Mouse (Mus musculus) kidney, adult 2 months (tissue): ENCODE results near the gene Dennd1c. TPM values are rescaled to one million over a fixed set of nuclear protein-coding genes. Genes with fewer than 3 reads are reported as not detected.

Source experiments
- DNase-seq: peaks from one replicate; pipeline ENCODE4 v3.0.0; 2021
- H3K27ac ChIP-seq: fragments of 200-500 bp; 2 replicates; pipeline ENCODE4 v1.5.1; 2012; ENCODE audit warnings: low read depth, low read length, control low read depth, inconsistent platforms; ENCODE audit not compliant: insufficient read depth
- H3K27me3 ChIP-seq: fragments of 200-500 bp; replicated peaks from 2 replicates; pipeline ENCODE4 v1.6.1; 2012; ENCODE audit warnings: mild to moderate bottlenecking, moderate library complexity, low read length, inconsistent platforms; ENCODE audit not compliant: control insufficient read depth, insufficient read depth
- H3K36me3 ChIP-seq: fragments of 200-500 bp; 2 replicates; pipeline ENCODE4 v1.6.1; 2012; ENCODE audit warnings: mild to moderate bottlenecking, moderate library complexity, low read length, inconsistent platforms; ENCODE audit not compliant: control insufficient read depth, insufficient read depth
- H3K4me1 ChIP-seq: fragments of 200-500 bp; 2 replicates; pipeline ENCODE4 v1.6.1; 2011; ENCODE audit warnings: low read length; ENCODE audit not compliant: control insufficient read depth, insufficient read depth
- H3K4me3 ChIP-seq: fragments of 200-500 bp; 2 replicates; pipeline ENCODE4 v1.5.1; 2011; ENCODE audit warnings: mild to moderate bottlenecking, low read depth, low read length, control low read depth; ENCODE audit not compliant: insufficient read depth
- CTCF ChIP-seq: fragments of 200-500 bp; conservative IDR thresholded peaks from 2 replicates; pipeline ENCODE4 v1.5.1; 2011; ENCODE audit warnings: low read depth, mild to moderate bottlenecking, control low read depth, low read length, moderate library complexity, mixed read lengths; ENCODE audit not compliant: insufficient read depth, insufficient read length
- POLR2A ChIP-seq: fragments of 200-500 bp; IDR thresholded peaks from one replicate; pipeline ENCODE4 v1.6.1; 2011; ENCODE audit warnings: low read depth, low read length, control low read depth
- WGBS: fragments of 180-500 bp; shearing (Covaris S2); methylation state at CpG from one replicate; pipeline ENCODE4 v1.1.7; 2018; 5-methylcytosine and 5-hydroxymethylcytosine counted together
- polyA plus RNA-seq: library from polyadenylated mRNA; depleted of rRNA; stranded (reverse); fragments of >200 nt; gene quantifications from 2 replicates; pipeline ENCODE4 v1.2.3, GENCODE M21; 2012; rRNA removed

Gene Dennd1c
- polyA plus RNA-seq, 1 experiment, result 4.9 TPM

- no peak for DNase-seq
- no peaks in the 10 kb centered on the region for H3K27me3 ChIP-seq
- WGBS, result 97% methylated on average over 2 of the region's 2 CpGs
- no peak overlapping the region for H3K27ac ChIP-seq
- H3K36me3 ChIP-seq, result peaks cover 4% of the 10 kb centered on the region
- TF ChIP-seq CTCF (no peak), POLR2A (no peak)
- H3K4me3 ChIP-seq, result no peak overlapping the region
- no peaks in the 10 kb centered on the region for H3K4me1 ChIP-seq
These were observed 58.6 kb downstream of the Dennd1c start for GRCm38 (mm10) chr17:57019693-57020092.

Other genes starting within 250 kb of the Dennd1c start
- 4.8 and 6.2 TPM in 2 replicates for gene Rfx2, start 247.5 kb downstream of the Dennd1c start, polyA plus RNA-seq
- 0.05 TPM in 2 replicates for gene Acsbg2, start 204.1 kb downstream of the Dennd1c start, polyA plus RNA-seq
- gene 1700061G19Rik, start 203.0 kb downstream of the Dennd1c start, polyA plus RNA-seq, result 0.03 and 0.07 TPM in 2 replicates
- 30.1 and 37.9 TPM in 2 replicates for gene Mllt1, start 143.1 kb downstream of the Dennd1c start, polyA plus RNA-seq
- not detected in 2 replicates for gene Acer1, start 96.4 kb downstream of the Dennd1c start, polyA plus RNA-seq
- gene Clpp, start 88.2 kb downstream of the Dennd1c start, polyA plus RNA-seq, result 245 and 276 TPM in 2 replicates
- 54.4 and 59.2 TPM in 2 replicates for gene Alkbh7, start 81.2 kb downstream of the Dennd1c start, polyA plus RNA-seq
- gene Pspn, start 78.5 kb downstream of the Dennd1c start, polyA plus RNA-seq, result not detected in 2 replicates
- gene Gtf2f1, start 67.2 kb downstream of the Dennd1c start, polyA plus RNA-seq, result 22.0 and 25.1 TPM in 2 replicates
- 0.11 and 0.15 TPM in 2 replicates for gene Gm17949, start 67.0 kb downstream of the Dennd1c start, polyA plus RNA-seq
- gene Khsrp, start 47.0 kb downstream of the Dennd1c start, polyA plus RNA-seq, result 49.7 and 51.1 TPM in 2 replicates
- gene Slc25a41, start 36.9 kb downstream of the Dennd1c start, polyA plus RNA-seq, result 0.13 TPM in 1 of 2 replicates, not detected in the other
- gene Crb3, start 19.4 kb downstream of the Dennd1c start, polyA plus RNA-seq, result 110 and 124 TPM in 2 replicates
- gene Slc25a23, start 18.7 kb downstream of the Dennd1c start, polyA plus RNA-seq, result 121 and 124 TPM in 2 replicates
- 2.1 and 2.9 TPM in 2 replicates for gene Tubb4a, start 9.3 kb upstream of the Dennd1c start, polyA plus RNA-seq
- gene Tnfsf9, start 26.8 kb upstream of the Dennd1c start, polyA plus RNA-seq, result 1.6 and 2.5 TPM in 2 replicates
- gene Cd70, start 71.3 kb upstream of the Dennd1c start, polyA plus RNA-seq, result 0.13 TPM in 1 of 2 replicates, not detected in the other
- gene Tnfsf14, start 115.7 kb upstream of the Dennd1c start, polyA plus RNA-seq, result 0.35 and 0.44 TPM in 2 replicates
- gene C3, start 149.6 kb upstream of the Dennd1c start, polyA plus RNA-seq, result 51.5 and 69.4 TPM in 2 replicates
- gene Gpr108, start 169.9 kb upstream of the Dennd1c start, polyA plus RNA-seq, result 36.7 and 39.6 TPM in 2 replicates
- gene Trip10, start 170.9 kb upstream of the Dennd1c start, polyA plus RNA-seq, result 30.4 and 35.6 TPM in 2 replicates
- gene Vav1, start 200.6 kb upstream of the Dennd1c start, polyA plus RNA-seq, result 1.1 and 3.4 TPM in 2 replicates